In the genomic region with DNA sequence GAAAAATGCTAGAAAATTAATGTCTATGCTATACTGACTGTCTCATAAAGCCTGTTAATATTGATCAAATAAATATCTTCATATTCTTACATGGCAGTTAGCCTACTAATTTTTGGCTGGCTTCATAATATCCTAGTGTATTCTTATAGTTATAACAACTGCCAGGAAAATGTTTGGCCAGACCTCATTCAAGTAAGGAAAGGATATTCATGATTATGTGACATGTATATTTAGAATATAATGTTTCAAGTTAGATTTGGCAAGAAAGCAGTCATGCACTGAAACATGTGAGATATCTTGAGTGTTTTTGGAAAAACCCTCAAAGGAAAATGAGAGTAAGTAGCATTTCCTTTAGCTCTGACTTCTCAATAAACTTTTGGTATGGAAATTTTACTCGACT, we compare ENCODE assay signal across 16 mouse cellular contexts.
"Had no signal": no experiment of that assay in that cellular context is flagged by ENCODE, and none has a peak within 500 bp of the region (broad histone marks: within the 10 kb centered on the region; RNA-seq: fewer than 3 reads in every experiment).

No protein-coding gene starts in this region.

- H3K9ac ChIP-seq: intestine, embryonic 15.5 days; kidney, embryonic 15.5 days; limb, embryonic 15.5 days; liver, embryonic 14.5 days; liver, postnatal 0 days had no signal

- H3K9me3 ChIP-seq: intestine, embryonic 15.5 days; kidney, embryonic 15.5 days; limb, embryonic 15.5 days had no signal

- H3K4me1 ChIP-seq: intestine, embryonic 15.5 days had no signal

- H3K27ac ChIP-seq: intestine, embryonic 15.5 days; kidney, embryonic 15.5 days; limb, embryonic 15.5 days; liver, embryonic 14.5 days had no signal

- H3K27me3 ChIP-seq: intestine, embryonic 15.5 days; kidney, embryonic 15.5 days; limb, embryonic 15.5 days had no signal

- ATAC-seq: intestine, embryonic 15.5 days; liver, postnatal 0 days had no signal

- H3K4me3 ChIP-seq: intestine, embryonic 15.5 days; kidney, embryonic 15.5 days; limb, embryonic 15.5 days had no signal

- H3K36me3 ChIP-seq: intestine, embryonic 15.5 days; kidney, embryonic 15.5 days; limb, embryonic 15.5 days had no signal

- H3K4me2 ChIP-seq: intestine, embryonic 15.5 days; kidney, embryonic 15.5 days; limb, embryonic 15.5 days; liver, embryonic 11.5 days; midbrain, embryonic 11.5 days had no signal

- DNase-seq: kidney, adult 11 months; kidney, adult 8-10 months; kidney, postnatal 10 days; kidney, postnatal 36 days; layer of hippocampus, postnatal 36 days; liver, postnatal 0 days; midbrain, embryonic 14.5 days; thymus, adult 2 months; thymus, postnatal 14 days; thymus, postnatal 4 days had no signal
